Mouse (Mus musculus): ENCODE results near the gene Unc5c.

The Unc5c gene

DNA sequence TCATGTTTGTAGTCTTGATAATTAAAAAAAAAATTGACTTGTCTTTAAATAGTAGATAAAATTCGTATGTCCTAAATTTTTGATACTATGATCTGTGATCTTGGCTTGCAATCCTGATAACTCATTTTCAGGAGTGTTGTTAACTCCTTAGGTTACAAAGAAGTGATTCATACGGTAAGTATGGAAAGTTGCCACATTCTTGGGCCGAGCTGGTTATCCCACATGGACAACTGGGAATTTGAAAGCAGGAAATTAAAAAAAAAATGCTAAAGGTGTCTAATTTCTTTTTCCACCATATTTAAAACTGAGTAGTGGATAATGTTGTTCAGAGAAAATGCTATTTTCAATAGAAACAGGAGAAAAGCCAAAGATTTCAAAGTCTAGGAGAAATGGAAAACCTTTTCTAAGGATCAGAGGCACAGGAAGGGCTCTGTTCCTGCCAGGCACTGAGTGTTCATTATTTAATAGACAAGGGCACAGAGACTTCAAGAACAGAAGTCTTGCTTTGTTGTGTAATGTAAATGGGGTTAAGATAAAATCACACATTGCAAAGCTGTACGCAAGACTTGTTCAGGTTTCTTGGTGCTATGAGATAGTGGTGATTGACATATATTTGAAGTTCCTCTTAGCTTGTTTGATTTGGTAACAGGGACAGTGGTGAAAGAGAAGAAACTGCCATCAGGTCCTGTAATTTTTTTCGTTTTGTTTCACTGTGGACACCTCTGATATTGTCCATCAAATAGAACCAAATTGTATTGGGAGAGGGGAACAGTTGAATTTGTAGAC is 46.4 kb downstream of the Unc5c start:
- no peak for DNase-seq

DNA sequence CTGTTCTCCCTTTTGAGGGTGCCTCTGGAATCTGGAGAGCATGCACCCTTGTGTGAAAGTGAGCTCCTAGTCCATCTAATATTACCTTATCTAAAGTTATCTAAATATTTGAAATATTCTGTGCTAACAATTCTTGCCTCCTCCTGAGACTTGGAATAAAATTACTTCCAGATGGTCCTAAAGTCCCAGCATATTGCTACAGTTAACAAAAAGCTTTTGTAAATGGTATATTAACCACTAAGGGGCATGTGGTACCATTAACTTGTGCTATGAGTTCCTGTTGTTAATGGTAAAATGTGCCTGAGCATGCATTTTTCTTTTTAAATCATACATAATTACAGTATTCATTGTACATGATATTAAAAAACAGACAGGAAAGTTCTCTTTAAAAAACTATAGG is 63.7 kb downstream of the Unc5c start:
- DNase-seq: no peak

DNA sequence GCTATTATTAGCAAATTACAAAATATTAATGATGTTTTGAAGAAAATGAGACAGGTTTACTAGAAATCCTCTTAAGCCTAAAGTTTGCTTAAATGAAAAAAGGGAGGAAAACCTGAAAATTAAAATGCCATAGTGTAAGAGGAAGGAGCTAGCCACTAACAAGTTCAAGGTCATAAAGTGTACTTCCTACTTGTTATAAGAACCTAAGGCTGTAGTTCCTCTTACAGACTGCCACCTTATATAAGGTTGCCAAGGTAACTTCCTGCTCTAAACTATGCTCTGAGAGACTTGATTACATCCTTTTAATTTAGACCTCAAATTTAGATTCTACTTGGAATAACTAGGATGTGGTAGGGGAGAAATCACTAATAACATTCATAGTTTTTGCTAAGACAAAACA is 64.6 kb downstream of the Unc5c start:
- DNase-seq: no peak

DNA sequence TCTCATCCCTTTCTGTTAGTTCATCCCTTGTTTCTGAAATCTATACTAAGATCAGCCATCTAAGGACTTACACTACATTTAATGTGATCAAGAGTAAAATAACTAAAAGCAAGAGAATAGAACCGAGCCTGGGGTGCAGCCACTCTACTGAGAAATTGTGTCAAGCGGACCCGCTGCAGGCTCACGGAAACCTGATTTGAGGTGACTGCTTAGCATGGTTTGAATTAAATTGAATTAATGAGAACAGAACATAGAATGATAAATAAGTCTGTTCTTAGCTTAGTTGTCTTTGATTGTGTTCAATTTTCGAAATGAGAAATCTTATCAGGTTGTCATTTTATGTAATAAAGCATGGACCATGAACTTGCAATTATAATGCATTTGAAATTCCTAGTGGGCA is 68.8 kb downstream of the Unc5c start:
- DNase-seq: no peak

DNA sequence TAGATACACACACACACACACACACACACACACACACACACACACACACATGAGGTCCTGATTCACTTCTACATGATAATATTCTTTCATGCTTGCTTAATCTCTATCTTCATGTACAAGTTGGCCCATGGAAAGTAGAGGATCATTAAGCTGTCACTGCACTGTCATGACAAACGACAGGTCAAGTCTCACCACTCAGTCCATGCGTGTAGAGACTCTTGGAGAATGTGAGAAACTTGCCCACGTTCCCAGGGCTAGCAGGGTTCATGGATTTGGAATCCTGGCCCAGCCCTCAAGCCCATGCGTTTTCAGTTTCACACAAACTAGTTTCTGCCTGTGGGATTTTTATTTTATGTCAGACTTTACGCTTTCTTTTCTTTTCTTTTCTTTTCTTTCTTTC is 71.8 kb downstream of the Unc5c start:
- DNase-seq: peak; percentile 10

DNA sequence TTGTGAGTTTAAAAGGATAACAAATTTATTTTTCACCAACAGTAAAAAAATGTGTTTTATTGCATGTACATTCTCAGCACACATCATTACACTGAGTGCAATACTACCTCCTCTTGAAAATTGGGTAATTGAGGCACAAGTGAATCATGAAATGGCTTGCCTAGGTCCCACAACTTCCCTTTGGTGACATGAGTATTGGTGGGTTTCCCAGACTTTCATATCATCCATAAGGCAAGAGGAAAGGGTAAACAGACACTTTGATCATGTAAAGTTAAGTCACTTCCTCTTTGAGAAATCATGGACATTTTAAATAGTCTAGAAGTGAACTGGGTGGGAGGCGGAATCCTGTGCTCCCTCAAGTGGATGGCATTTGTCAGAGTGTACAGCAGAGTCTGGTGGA is 73.1 kb downstream of the Unc5c start:
- DNase-seq: no peak

DNA sequence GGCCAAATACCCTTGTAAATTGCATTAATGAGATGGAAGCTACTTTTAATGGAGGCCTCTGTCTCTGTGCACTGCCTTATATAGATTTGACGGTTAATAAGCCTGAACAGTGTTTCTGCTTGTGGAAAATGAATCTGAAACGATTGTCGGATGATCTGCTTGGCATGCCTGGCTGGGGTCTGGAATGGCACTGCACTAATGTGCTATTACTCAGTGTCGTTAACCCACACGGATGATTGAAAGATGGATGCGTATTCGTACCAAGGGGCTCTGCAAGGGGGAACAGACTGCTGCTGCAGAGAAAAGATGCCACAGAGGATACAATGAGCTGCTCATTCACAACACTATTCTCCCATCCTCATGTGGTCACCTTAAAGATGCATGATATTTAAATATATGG is 75.7 kb downstream of the Unc5c start:
- DNase-seq: no peak

DNA sequence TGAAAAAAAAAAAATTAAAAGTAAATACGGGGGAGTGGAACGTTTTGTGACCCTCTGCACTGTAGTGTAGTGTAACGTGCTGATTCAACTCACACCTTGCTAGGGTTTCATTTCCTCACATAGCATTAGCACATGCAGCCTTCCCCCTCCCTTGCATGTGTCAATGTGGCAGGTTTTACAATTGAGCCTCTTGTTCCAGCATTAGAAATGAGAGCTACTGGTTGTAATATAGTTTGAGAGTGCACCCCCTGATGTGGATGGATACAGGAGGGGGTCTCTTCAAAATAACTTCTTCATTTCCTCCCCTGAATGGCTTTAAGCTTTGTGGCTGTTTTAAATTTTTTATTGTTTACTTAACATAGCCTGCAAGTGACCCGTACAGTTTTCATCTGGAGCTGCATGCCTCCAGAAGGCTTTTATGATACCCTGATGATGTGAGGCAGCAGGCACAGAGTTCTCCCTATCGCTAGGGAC is 82.4 kb downstream of the Unc5c start:
- DNase-seq: no peak

DNA sequence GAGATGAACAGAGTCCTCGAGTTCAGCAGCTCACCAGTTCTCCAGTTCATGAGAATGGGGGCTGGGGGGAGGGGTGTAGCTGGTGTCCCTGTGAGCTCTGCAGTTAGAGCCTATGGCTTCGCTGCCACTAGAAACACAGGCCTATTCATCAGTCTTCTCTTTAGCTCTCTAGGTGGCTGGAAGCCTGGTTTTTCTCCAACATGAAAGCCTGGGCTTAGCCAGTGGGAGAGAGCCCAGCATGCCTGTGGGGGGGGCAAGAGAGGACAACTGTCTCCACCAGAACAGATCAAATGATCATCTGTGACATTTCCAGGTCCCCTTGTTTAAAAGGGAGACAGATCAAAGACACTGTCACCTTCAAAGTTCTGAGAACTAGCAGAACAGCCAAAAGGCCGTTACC is 84.6 kb downstream of the Unc5c start:
- DNase-seq: no peak

DNA sequence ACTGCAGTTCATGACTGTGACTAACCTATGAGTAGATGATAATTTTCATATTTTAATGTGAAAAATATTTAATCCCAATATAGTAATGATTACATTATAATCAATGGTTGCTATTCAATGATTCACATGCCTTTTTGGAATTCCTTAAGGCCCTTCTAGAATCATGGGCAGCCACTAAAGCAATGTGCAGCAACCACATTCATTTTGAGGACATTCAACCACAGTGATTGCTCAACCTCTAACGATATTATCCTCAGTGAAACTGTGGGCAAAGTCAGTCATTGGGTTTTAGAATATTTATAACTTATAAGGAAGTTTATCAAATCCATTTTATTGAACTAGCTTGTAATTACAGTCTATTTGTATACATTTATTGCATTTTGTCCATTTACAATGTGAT is 87.9 kb downstream of the Unc5c start:
- DNase-seq: no peak

DNA sequence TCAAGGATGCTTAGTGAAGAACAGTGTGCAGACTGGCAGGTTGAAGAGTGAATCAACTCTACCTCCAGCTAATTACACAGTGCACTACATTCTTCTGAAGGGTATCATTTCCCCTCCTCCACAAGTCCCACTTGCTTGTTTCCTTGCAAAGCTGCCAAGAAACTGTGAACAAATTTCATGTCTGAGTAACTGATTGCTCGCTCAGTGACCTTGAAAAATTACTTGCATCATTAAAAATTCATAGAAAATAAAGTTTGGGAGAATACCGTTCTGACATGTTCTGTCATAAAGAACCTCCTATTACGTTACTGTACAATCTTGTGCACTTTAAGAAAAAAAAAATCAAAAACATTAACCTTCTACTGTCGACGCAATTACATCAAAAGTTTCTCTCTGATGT is 92.1 kb downstream of the Unc5c start:
- no peak for DNase-seq

DNA sequence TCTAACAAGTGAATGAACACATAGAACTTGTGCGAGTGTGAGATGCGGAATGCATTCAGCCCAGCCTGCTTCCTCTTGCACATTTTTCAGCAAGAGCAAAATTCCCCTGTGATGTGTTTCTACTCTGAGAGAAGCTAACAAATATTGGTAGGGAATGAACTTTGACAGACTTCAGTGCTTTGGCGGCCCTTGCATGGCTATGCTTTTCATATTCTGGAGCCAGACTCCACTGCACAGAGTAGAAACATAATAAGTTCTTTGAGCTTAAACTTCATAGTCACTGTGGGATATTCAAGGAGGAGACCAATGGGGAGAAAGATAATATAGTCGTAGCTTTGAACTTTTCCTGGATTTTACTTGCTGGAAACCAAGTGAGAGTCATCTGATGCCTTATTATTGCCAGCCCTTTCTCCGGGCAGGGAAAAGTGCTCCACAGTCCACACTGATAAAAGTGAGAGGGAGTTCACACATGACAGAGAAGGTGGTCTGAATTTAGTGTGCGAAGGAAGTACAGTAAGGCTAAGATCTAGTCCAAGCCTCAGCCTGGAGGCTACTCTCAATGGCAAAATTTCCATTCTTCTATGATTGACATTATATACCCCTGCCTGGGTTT is 110.2 kb downstream of the Unc5c start:
- DNase-seq: no peak

DNA sequence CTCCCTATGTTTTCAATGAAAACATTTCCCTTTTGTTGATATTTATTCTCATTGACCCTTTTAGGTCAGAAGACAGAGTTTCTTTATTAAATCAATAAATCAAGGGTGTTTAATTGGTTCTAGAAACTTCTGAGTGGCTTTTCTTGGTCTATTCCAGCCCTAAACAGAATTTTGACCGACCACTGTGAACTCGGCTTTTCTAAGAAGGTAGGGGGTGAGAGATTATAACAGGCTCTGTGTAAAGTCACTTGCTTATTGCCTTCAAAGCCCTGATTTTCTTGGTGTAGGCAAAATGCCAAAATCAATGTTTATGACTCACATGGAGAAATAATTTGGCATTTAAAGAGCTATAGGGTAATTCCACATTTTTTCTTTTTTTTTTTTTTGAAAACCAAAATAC is 112.4 kb downstream of the Unc5c start:
- DNase-seq: no peak

DNA sequence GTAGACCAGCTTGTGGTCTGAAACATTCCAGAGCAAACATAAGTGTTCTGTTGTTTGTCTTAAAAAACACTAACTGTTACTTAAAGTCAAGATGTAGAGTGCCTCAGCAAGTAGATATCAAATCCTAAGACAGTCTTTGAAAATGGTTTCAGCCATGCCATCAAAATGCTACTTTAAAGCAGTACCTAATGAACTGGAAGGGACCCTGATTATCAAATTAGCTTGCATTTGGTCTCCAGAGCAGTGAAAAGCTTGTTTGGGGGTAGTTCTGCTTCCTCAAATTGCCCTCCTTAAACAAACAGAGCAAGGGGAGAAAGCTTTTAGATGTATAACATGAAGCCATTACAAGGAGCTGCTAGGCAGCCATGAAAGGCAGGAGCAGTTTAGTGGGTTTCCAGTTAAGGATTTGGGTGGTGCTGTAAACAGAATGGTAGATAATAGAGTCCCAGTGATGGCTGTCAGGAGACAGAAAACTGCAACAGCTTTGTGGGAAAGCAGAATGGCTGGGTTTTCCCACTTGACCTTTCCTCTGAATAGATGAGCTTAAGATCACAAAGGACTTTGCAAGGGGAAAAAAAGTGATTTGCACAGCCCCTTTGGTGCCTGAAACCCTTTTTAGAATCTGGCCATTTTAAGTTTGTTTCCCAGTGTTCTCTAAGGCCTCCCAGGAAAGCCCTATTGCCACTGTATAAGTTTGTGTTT is 116.3 kb downstream of the Unc5c start:
- no peak for DNase-seq

DNA sequence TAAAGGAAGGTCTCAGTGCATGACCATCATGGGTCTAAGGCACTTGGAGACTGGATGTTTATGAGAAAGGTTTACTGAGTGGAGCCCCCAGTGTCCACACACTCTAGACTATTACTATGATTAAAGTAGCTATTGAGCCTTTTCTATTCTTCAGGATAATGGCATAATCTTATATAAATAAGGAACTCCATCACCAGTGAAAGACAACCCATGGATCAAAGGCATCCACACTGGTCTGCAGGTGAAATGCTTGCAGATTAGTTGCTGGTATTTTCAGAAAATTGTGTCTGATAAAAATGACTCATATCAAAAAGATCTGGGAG is 116.8 kb downstream of the Unc5c start:
- DNase-seq: no peak

DNA sequence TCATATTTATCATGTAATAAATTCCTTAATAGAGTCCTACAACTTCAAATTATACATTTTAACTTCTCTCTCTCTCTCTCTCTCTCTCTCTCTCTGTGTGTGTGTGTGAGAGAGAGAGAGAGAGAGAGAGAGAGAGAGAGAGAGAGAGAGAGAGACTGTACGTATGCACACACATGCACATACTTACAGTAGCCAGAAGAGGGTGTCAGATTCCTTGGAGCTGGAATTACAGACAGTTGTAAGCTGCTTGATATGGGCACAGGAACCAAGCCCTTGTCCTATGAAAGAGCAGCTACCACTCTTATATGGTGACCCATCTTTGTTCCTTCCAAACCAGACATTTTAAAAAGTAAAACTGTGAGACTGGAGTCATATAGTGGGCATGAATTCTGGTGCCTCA is 118.2 kb downstream of the Unc5c start:
- no peak for DNase-seq

DNA sequence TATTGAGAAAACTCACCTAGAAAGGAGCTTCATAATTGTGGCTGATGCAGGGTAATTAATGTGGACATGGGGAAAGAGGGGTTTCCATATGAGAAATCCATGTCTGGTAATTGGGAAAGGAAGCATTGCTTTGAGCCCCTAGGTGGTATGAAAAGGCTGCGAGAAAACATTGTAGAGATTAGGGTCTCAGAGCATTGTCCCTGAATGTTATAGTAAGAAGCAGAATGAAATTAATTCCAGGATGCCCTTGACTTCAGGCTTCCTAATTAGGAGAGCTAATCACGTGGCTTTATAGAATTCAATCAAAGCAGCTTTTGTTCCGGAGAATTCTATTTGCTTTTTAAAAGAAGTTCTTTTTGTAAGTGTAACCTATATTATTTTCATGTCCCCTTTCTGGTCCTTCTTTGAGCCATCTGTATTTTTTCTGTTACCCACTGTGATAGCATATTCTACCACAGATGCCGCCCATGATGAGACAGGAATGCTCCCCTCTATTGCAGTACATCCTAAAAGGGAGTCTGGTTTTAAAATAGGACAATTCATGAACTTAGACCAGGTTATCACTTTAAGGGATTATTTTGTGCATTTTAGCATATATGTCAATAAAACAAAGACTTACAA is 124.5 kb downstream of the Unc5c start:
- DNase-seq: no peak

DNA sequence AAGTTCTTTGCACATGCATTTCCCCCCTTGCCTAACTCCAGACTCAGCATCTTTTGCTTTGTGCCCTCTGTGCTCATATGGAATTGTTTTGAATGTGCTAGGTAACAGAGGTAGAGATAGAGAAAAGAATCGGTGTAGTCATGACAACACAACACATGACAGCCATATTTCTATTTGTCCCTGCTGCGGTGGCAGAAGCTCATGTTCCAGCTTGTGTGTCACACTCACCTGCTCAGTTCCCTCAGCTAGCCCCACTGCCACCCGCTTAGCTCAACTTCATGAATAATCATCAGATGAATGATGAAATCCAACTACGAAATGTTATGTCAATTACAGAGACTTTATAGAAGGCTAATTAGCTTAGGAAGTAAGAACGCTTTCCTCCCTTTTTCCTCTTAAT is 128.2 kb downstream of the Unc5c start:
- no peak for DNase-seq

DNA sequence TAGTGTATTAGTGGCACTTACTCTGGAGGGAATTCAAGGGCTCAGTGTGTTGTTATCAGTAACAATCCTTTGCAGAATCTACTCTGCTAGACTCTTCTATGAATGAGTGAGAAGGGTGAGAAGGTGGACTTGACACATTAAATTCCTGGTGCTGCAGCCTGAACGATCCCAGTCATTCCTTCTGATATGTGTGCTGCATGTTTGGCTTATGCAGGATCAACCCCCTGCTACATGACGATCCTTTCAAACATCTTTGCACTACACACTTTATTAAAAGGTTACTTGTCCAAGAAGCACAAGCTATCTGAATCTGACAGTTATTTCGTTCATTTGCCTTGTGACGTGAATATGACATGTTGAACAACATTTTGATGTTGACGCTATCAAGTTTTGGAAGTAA is 129.1 kb downstream of the Unc5c start:
- no peak for DNase-seq

DNA sequence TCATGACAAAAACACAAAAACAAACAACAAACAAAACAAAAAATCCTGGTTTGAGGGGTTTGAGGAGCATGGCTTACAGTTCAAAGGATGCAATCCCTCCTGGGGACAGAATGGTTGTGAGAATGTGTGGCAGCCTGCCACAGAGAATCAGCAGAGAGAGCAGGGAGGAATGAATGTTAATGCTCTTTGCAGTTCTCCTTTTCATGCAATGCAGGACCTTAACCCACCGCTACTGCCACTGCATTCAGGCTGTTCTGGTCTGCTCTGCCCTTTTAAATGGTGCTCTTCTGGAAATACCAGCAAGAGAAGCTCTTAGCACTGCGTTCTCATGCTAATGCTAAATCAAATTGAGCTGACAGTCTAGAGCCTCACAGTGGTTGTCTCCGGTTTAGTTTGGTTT is 130.1 kb downstream of the Unc5c start:
- DNase-seq: no peak

DNA sequence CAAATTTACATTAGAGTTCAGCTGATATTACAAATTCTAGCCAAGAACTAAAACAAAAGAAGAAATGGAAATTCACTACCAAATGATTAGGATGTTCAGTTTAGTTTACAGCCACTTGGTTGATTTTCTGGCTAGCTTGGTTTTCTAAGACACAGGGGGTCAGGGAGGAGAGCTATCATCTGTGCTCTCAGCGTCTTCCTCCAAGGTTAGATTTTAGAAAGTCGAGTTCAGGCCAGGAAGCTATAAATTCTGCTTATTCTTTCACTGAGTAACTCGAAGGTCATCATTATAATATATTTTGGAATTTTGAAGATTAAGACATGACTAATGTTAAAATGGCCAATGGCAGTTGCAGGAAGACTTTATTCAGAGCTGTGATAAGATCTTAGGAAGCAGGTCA is 131.4 kb downstream of the Unc5c start:
- DNase-seq: no peak

DNA sequence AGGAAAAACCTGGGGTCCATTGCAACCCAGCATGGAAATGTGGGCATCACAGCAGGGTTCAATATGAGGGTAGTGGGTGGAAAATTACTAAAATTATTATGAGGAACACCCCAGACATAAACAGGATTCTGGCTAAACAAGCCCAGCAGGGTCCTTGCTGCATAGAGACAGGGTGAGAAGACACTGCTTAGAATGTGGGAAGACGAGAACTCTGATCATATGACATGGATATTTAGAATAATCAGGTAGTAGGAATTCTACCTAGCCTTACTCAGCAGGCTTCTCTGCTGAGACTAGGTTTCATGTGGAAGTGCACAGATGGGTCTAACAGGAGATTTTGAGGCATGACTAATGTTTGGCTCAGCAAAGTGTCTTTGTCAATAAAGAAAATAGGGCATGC is 131.9 kb downstream of the Unc5c start:
- no peak for DNase-seq

DNA sequence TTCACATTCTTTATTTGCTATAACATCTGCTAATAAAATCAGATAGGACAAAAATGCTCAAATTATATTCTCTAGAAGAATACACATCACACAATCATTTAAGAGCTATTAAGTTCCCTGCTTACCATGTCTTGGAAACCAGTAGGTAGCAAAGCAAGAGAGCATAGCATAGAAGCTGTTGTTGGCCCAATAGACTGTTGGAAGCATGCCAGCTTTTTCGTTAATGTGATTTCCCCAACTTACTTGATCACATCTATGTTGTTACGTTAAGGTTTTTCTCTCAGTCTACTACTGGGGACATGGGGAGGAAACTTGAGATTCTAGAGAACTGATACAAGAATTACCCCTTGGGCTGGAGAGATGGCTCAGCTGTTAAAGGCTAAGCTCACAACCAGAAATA is 133.0 kb downstream of the Unc5c start:
- DNase-seq: no peak

DNA sequence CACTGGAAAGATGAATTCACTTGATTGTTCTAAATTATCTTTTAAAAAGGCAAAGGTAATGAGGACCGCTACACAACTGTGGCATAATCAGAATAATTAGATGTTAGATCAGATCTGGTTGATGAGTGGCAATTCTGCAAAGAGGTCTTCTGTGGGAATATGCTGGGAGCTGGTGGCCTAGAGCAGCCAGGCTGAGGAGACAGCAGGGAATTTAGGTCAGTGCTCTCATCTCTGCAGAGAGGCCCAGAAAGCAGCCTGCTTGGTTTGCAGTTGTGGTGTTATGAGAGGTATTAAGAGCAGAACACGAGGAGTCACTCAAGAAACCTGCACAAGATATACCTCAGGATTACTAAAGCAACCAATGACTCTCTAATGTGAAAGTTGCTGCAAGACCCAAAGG is 133.9 kb downstream of the Unc5c start:
- no peak for DNase-seq
